Mouse (Mus musculus): ENCODE results near the gene Tspan5. TPM values are rescaled to one million over a fixed set of nuclear protein-coding genes. Genes with fewer than 3 reads are reported as not detected.

The Tspan5 gene
- 110 and 127 TPM in 2 replicates for polyA plus RNA-seq (2012; rRNA removed)

GRCm38 (mm10) chr3:138741649-138742565, at the start of gene Tspan5:
Gene Tspan5 (plus strand): TSS chr3:138742195.

Other genes with a start within 250 kb of the Tspan5 start
- 228 and 233 TPM in 2 replicates for gene Eif4e, start 216.0 kb upstream of the Tspan5 start, polyA plus RNA-seq (2012; rRNA removed)